Mouse (Mus musculus) stomach, postnatal 0 days (tissue): ENCODE measurements around the gene Tacr1. TPM values are rescaled to one million over a fixed set of nuclear protein-coding genes. Genes with fewer than 3 reads are reported as not detected.

Experiments
- ATAC-seq: fragments of 200-750 bp; cut with Nextera tagmentation; 2 replicates; pipeline ENCODE4 v1.8.0; 2017; ENCODE audit not compliant: low FRiP score, low TSS enrichment
- DNase-seq: peaks from one replicate; pipeline ENCODE4 v3.0.0-alpha.2; 2016; ENCODE audit warnings: low spot score
- H3K27ac ChIP-seq: fragments of 300-500 bp; sonication (generic); replicated peaks from 2 replicates; pipeline ENCODE4 v1.5.1; 2014; ENCODE audit warnings: mild to moderate bottlenecking, control low read depth
- H3K27me3 ChIP-seq: fragments of 300-500 bp; sonication (generic); 2 replicates; pipeline ENCODE4 v1.6.1; 2014; ENCODE audit warnings: low read length; ENCODE audit not compliant: control insufficient read depth, insufficient read depth
- H3K36me3 ChIP-seq: fragments of 300-500 bp; sonication (generic); 2 replicates; pipeline ENCODE4 v1.6.1; 2014; ENCODE audit warnings: low read length, mixed read lengths; ENCODE audit not compliant: control insufficient read depth, insufficient read depth
- H3K4me1 ChIP-seq: fragments of 300-500 bp; sonication (generic); replicated peaks from 2 replicates; pipeline ENCODE4 v1.6.1; 2014; ENCODE audit warnings: antibody characterized with exemption; ENCODE audit not compliant: control insufficient read depth, insufficient read depth
- H3K4me2 ChIP-seq: fragments of 300-500 bp; sonication (generic); replicated peaks from 2 replicates; pipeline ENCODE4 v1.6.1; 2014; ENCODE audit warnings: low read depth, mild to moderate bottlenecking, control low read depth, moderate library complexity
- H3K4me3 ChIP-seq: fragments of 300-500 bp; sonication (generic); 2 replicates; pipeline ENCODE4 v1.5.1; 2014; ENCODE audit warnings: low read depth, low read length, control low read depth
- H3K9ac ChIP-seq: fragments of 300-500 bp; sonication (generic); 2 replicates; pipeline ENCODE4 v1.6.1; 2014; ENCODE audit warnings: mild to moderate bottlenecking, low read length, control low read depth, mixed read lengths
- H3K9me3 ChIP-seq: fragments of 300-500 bp; sonication (generic); 2 replicates; pipeline ENCODE4 v1.6.1; 2016; ENCODE audit warnings: low read length; ENCODE audit not compliant: control insufficient read depth
- CTCF ChIP-seq: IDR thresholded peaks from 2 replicates; pipeline ENCODE4 v1.5.1; 2016; ENCODE audit warnings: antibody characterized with exemption, low read depth, mild to moderate bottlenecking, moderate library complexity
- EP300 ChIP-seq: optimal IDR thresholded peaks from 2 replicates; pipeline ENCODE3; 2016; ENCODE audit warnings: antibody characterized with exemption
- WGBS: fragments of 180-500 bp; shearing (Covaris S2); extraction: QIAGEN DNeasy Blood & Tissue Kit; methylation state at CpG from one replicate; pipeline ENCODE4 v1.1.7; 2014; 5-methylcytosine and 5-hydroxymethylcytosine counted together
- polyA plus RNA-seq: library from polyadenylated mRNA; unstranded; fragments of >200 nt; fragmentation: Nextera tagmentation; extraction: Ambion mirVana; gene quantifications from 2 replicates; pipeline ENCODE4 v1.2.1, GENCODE M21; 2015

The Tacr1 gene
- polyA plus RNA-seq, 1 experiment from 2014 or later = 2.1 TPM

- H3K9me3 ChIP-seq = no peaks in the 10 kb centered on the region
- H3K36me3 ChIP-seq = no peaks in the 10 kb centered on the region
- no peak for ATAC-seq
- no peaks in the 10 kb centered on the region for H3K4me1 ChIP-seq
- no peak for DNase-seq
- no peak overlapping the region for H3K27ac ChIP-seq
- H3K27me3 ChIP-seq = no peaks in the 10 kb centered on the region
- H3K4me2 ChIP-seq = no peak overlapping the region
- no peak overlapping the region for H3K9ac ChIP-seq
- WGBS = 37% methylated on average over 3 of the region's 3 CpGs
- H3K4me3 ChIP-seq = no peak overlapping the region
- TF ChIP-seq CTCF (peak; percentile 45), EP300 (no peak)
These were observed 147.1 kb downstream of the Tacr1 start for GRCm38 (mm10) chr6:82549270-82549669.

GRCm38 (mm10) chr6:82575445-82575844 lies 173.3 kb downstream of the Tacr1 start:
- Histone ChIP-seq H3K36me3 (no peaks in the 10 kb centered on the region), H3K27me3 (no peaks in the 10 kb centered on the region), H3K4me2 (no peak overlapping the region), H3K4me1 (no peaks in the 10 kb centered on the region), H3K9me3 (no peaks in the 10 kb centered on the region), H3K27ac (no peak overlapping the region), H3K4me3 (no peak overlapping the region), H3K9ac (no peak overlapping the region)
- no peak for TF ChIP-seq EP300
- TF ChIP-seq CTCF = no peak
- WGBS = 72% methylated on average over 5 of the region's 5 CpGs
- DNase-seq (no peak), ATAC-seq (no peak)

GRCm38 (mm10) chr6:82585396-82585795 lies 183.3 kb downstream of the Tacr1 start:
- no peak for ATAC-seq

GRCm38 (mm10) chr6:82589387-82589786 lies 187.3 kb downstream of the Tacr1 start:
- ATAC-seq (no peak), DNase-seq (no peak)
- Histone ChIP-seq H3K27ac (no peak overlapping the region), H3K4me2 (no peak overlapping the region), H3K36me3 (no peaks in the 10 kb centered on the region), H3K9ac (no peak overlapping the region), H3K27me3 (no peaks in the 10 kb centered on the region), H3K4me1 (no peaks in the 10 kb centered on the region), H3K4me3 (no peak overlapping the region), H3K9me3 (no peaks in the 10 kb centered on the region)
- no peak for TF ChIP-seq EP300
- no peak for TF ChIP-seq CTCF
- WGBS = 81% methylated on average over 7 of the region's 7 CpGs

More at GRCm38 (mm10) chr6:82585396-82585795, 183.3 kb downstream of the Tacr1 start:
- Histone ChIP-seq H3K9ac (no peak overlapping the region), H3K9me3 (no peaks in the 10 kb centered on the region), H3K4me2 (no peak overlapping the region), H3K4me3 (no peak overlapping the region), H3K27me3 (no peaks in the 10 kb centered on the region), H3K27ac (no peak overlapping the region), H3K4me1 (no peaks in the 10 kb centered on the region), H3K36me3 (no peaks in the 10 kb centered on the region)
- TF ChIP-seq CTCF (no peak), EP300 (no peak)
- 51% methylated on average over 5 of the region's 6 CpGs for WGBS
- DNase-seq = no peak

GRCm38 (mm10) chr6:82595461-82596090 lies 193.4 kb downstream of the Tacr1 start:
- Histone ChIP-seq H3K27ac (no peak overlapping the region), H3K27me3 (no peaks in the 10 kb centered on the region), H3K4me2 (no peak overlapping the region), H3K36me3 (no peaks in the 10 kb centered on the region), H3K9ac (no peak overlapping the region), H3K4me1 (no peaks in the 10 kb centered on the region), H3K4me3 (no peak overlapping the region), H3K9me3 (no peaks in the 10 kb centered on the region)
- TF ChIP-seq CTCF = no peak
- no peak for TF ChIP-seq EP300
- ATAC-seq = no peak
- DNase-seq = no peak
- 69% methylated on average over 8 of the region's 8 CpGs for WGBS

- Histone ChIP-seq H3K36me3 (no peaks in the 10 kb centered on the region), H3K27ac (no peak overlapping the region), H3K27me3 (no peaks in the 10 kb centered on the region), H3K4me1 (no peaks in the 10 kb centered on the region), H3K9ac (no peak overlapping the region), H3K9me3 (no peaks in the 10 kb centered on the region), H3K4me3 (no peak overlapping the region), H3K4me2 (no peak overlapping the region)
- WGBS = 84% methylated on average over 9 of the region's 9 CpGs
- ATAC-seq (no peak), DNase-seq (no peak)
- TF ChIP-seq CTCF (no peak), EP300 (no peak)
These were observed 201.1 kb downstream of the Tacr1 start for GRCm38 (mm10) chr6:82603228-82603627.
